Mouse (Mus musculus) E14TG2a.4 (cell line): ENCODE measurements around the gene Apobec3.

Experiments used
- CTCF ChIP-seq: conservative IDR thresholded peaks from 2 replicates; pipeline ENCODE4 v1.5.1; 2014; ENCODE audit warnings: low read length
- NANOG ChIP-seq: IDR thresholded peaks from 2 replicates; pipeline ENCODE4 v1.6.1; 2014; ENCODE audit warnings: borderline replicate concordance, low read length, mixed read lengths
- POU5F1 ChIP-seq: IDR thresholded peaks from 2 replicates; pipeline ENCODE4 v1.6.1; 2014; ENCODE audit warnings: low read length, borderline replicate concordance

- TF ChIP-seq CTCF = no peak
- TF ChIP-seq NANOG = no peak
- TF ChIP-seq POU5F1 = no peak
Observed at GRCm38 (mm10) chr15:79842985-79843384, 48.5 kb upstream of the Apobec3 start.
